ENCODE assay signal across 27 mouse cellular contexts in genomic region chr4:82120796-82121195, GRCm38 (mm10).
A peak's percentile ranks its signal among the peaks of the same experiment; 100 is the strongest.
DNase-seq lines count a peak whose midpoint lies in the region; ATAC-seq lines count a peak whose summit lies in the region.
"Had no signal": no experiment of that assay in that cellular context is flagged by ENCODE, and none has a peak within 500 bp of the region (broad histone marks: within the 10 kb centered on the region; RNA-seq: fewer than 3 reads in every experiment).

No protein-coding gene starts in this region.

- H3K9me3 ChIP-seq in heart, embryonic 15.5 days (replicated peaks): no peaks in the 10 kb centered on the region
- H3K9me3 ChIP-seq: G1E; heart, embryonic 13.5 days had no signal

- peaks cover 7% of the 10 kb centered on the region; the same call in 1 of the 2 replicates for H3K4me1 ChIP-seq in heart, embryonic 15.5 days (replicated peaks)

- WGBS in heart, embryonic 15.5 days: 40% methylated on average over 4 of the region's 4 CpGs

- no peak overlapping the region for H3K4me2 ChIP-seq in heart, embryonic 15.5 days
- H3K4me2 ChIP-seq: heart, embryonic 13.5 days; hindbrain, embryonic 14.5 days had no signal

- H3K27me3 ChIP-seq in heart, embryonic 15.5 days: no peaks in the 10 kb centered on the region
- H3K27me3 ChIP-seq: CH12.LX; heart, embryonic 13.5 days had no signal

- H3K36me3 ChIP-seq in heart, embryonic 15.5 days: no peaks in the 10 kb centered on the region
- H3K36me3 ChIP-seq: G1E; heart, embryonic 13.5 days had no signal

- H3K9ac ChIP-seq in heart, embryonic 15.5 days: no peak overlapping the region
- H3K9ac ChIP-seq: forebrain, postnatal 0 days; heart, embryonic 13.5 days; hindbrain, embryonic 14.5 days had no signal

- intact Hi-C loops in heart, postnatal 10 days (cut with DNase I): no loop called here

- H3K4me3 ChIP-seq in heart, embryonic 15.5 days: no peak overlapping the region
- H3K4me3 ChIP-seq: heart, embryonic 13.5 days had no signal

- no peak for ATAC-seq in heart, embryonic 15.5 days (replicated peaks; ENCODE audit: insufficient number of reproducible peaks, insufficient read depth, low FRiP score, low read depth)
- ATAC-seq: forebrain, embryonic 14.5 days; forebrain, postnatal 0 days; hindbrain, postnatal 0 days; inflammation-experienced regulatory T-cells, adult 6 months; intestine, embryonic 16.5 days had no signal

- peak; percentile 89 for DNase-seq in heart, adult 11 months
- DNase-seq in heart, adult 9 months (ENCODE audit: low spot score in 2 of 2): no peak
- DNase-seq in heart, postnatal 10 days: no peak
- peak; percentile 41 for DNase-seq in retina, postnatal 1 day
- no peak for DNase-seq in retina, embryonic 14.5 days (ENCODE audit: low spot score)
- DNase-seq in gonadal fat pad, adult 2 months (ENCODE audit: low read depth): peak; percentile 94
- no peak for DNase-seq in cerebellum, postnatal 4 days (ENCODE audit: low spot score in 2 of 2)
- DNase-seq: adrenal gland, adult 2 months; adrenal gland, postnatal 14 days; B cell, adult 2 months; cerebellum, adult 11-12 months; cerebellum, adult 8-10 months; cerebellum, postnatal 10 days; cerebellum, postnatal 36 days; forebrain, postnatal 0 days; gastrocnemius, postnatal 36 days; heart, postnatal 4 days; kidney, adult 18-20 months had no signal

- 0 out of 2 replicates have a peak overlapping the region, but pooled peaks have one; percentile 12 for H3K27ac ChIP-seq in heart, embryonic 15.5 days
- H3K27ac ChIP-seq: heart, embryonic 13.5 days; hindbrain, embryonic 14.5 days; hindbrain, postnatal 0 days had no signal

Comparison
In these comparisons a context has a peak if more than half of its experiments do, and no peak if none do; other contexts are left out.
1. DNase-seq: peak in heart, adult 11 months (single experiment), retina, postnatal 1 day (single experiment) and gonadal fat pad, adult 2 months (single experiment); none in heart, adult 9 months (0 of 2), heart, postnatal 10 days (0 of 2), retina, embryonic 14.5 days (single experiment) and cerebellum, postnatal 4 days (0 of 2).